Mouse (Mus musculus) left cerebral cortex, adult 6 months (tissue): ENCODE measurements around the gene Wdr3. TPM values are rescaled to one million over a fixed set of nuclear protein-coding genes. Genes with fewer than 3 reads are reported as not detected.

ENCODE experiments used
- long read RNA-seq, 2 experiments: library from polyadenylated mRNA; unstranded; transcript quantifications; one replicate each; pipeline ENCODE4 v2.0.0; 2019 to 2020
- polyA plus RNA-seq: library from polyadenylated mRNA; unstranded; fragments of <200 nt; fragmentation: Nextera tagmentation; gene quantifications from 2 replicates; pipeline ENCODE4 v1.2.3, GENCODE M21; 2021

Wdr3 gene
- polyA plus RNA-seq: 7.5 and 9.0 TPM in 2 replicates
- long read RNA-seq, experiment 1, transcript Wdr3-201 (27 exons, 3,432 nt): major isoform, 71 of 91 reads
- long read RNA-seq, experiment 1, partial matches to known transcripts: 8 of 91 reads
- long read RNA-seq, experiment 1, other reads (novel, unspliced or antisense): 12 of 91 reads
- long read RNA-seq, experiment 2, transcript Wdr3-201 (27 exons, 3,432 nt): major isoform, 9 of 18 reads
- long read RNA-seq, experiment 2, partial matches to known transcripts: 5 of 18 reads
- long read RNA-seq, experiment 2, other reads (novel, unspliced or antisense): 4 of 18 reads

GRCm38 (mm10) chr3:100162315-100163105 is at the start of gene Wdr3, which contains the start of gene Gdap2:
Gene Wdr3 (minus strand): TSS chr3:100162407.
Gene Gdap2 (plus strand): TSS chr3:100162381.

Other genes with a start within 250 kb of the Wdr3 start
- 31.2 and 32.3 TPM in 2 replicates for gene Gdap2, start within 50 bp of the Wdr3 start, polyA plus RNA-seq